Mouse (Mus musculus): ENCODE data around the gene Gm26602. TPM values are rescaled to one million over a fixed set of nuclear protein-coding genes. Genes with fewer than 3 reads are reported as not detected.

The Gm26602 gene
- total RNA-seq, 2 experiments from 2014 or later, result not detected

- DNase-seq, result peak; percentile 99
These were observed 49.4 kb downstream of the Gm26602 start, which contains the start of gene Wdr18 for GRCm38 (mm10) chr10:79959847-79960601. Gene Wdr18, plus strand, starts transcription at chr10:79960152.

Small RNAs within 50 kb of the gene (microRNA-seq; reads per million reads assigned to microRNA genes)
- 0 reads per million in 2 experiments for gene Mir6910

Other genes with a start within 250 kb of the Gm26602 start
- gene Madcam1, start 246.3 kb upstream of the Gm26602 start, total RNA-seq (2021), result under 1 TPM in 1 of 2 experiments, not detected in 1; 0.21 TPM
- gene Tpgs1, start 241.5 kb upstream of the Gm26602 start, total RNA-seq (2021), result 10 to 100 TPM; 15.5 to 18.0 TPM
- 100 to 1,000 TPM; 213 to 227 TPM for gene Cdc34, start 228.7 kb upstream of the Gm26602 start, total RNA-seq (2021)
- 1 to 10 TPM; 7.2 to 7.9 TPM for gene Gzmm, start 221.8 kb upstream of the Gm26602 start, total RNA-seq (2021)
- gene Bsg, start 206.4 kb upstream of the Gm26602 start, total RNA-seq (2021), result 1,000 to 10,000 TPM; 1,459 to 1,479 TPM
- 10 to 100 TPM; 14.8 to 15.1 TPM for gene Hcn2, start 194.2 kb upstream of the Gm26602 start, total RNA-seq (2021)
- gene Polrmt, start 164.3 kb upstream of the Gm26602 start, total RNA-seq (2021), result 10 to 100 TPM; 46.3 to 49.5 TPM
- not detected for gene Fgf22, start 155.8 kb upstream of the Gm26602 start, total RNA-seq (2021)
- gene Rnf126, start 143.9 kb upstream of the Gm26602 start, total RNA-seq (2021), result 10 to 100 TPM; 22.0 to 23.1 TPM
- gene Fstl3, start 133.6 kb upstream of the Gm26602 start, total RNA-seq (2021), result 1 to 10 TPM; 3.5 to 4.5 TPM
- gene Prss57, start 119.9 kb upstream of the Gm26602 start, total RNA-seq (2021), result not detected
- 10 to 100 TPM; 44.3 to 45.7 TPM for gene Palm, start 117.3 kb upstream of the Gm26602 start, total RNA-seq (2021)
- under 1 TPM; 0.42 to 0.67 TPM for gene Misp, start 89.9 kb upstream of the Gm26602 start, total RNA-seq (2021)
- 10 to 100 TPM; 35.8 to 39.9 TPM for gene Ptbp1, start 56.4 kb upstream of the Gm26602 start, total RNA-seq (2021)
- gene Prtn3, start 36.4 kb upstream of the Gm26602 start, total RNA-seq (2021), result not detected
- gene Plppr3, start 36.2 kb upstream of the Gm26602 start, total RNA-seq (2021), result under 1 TPM; 0.12 to 0.18 TPM
- gene Elane, start 24.6 kb upstream of the Gm26602 start, total RNA-seq (2021), result not detected
- 100 to 1,000 TPM in 1 of 2 experiments, 10 to 100 TPM in 1; 49.7 to 435 TPM for gene Cfd, start 20.0 kb upstream of the Gm26602 start, total RNA-seq (2021)
- 10 to 100 TPM; 50.4 to 56.7 TPM for gene Med16, start 1.9 kb upstream of the Gm26602 start, total RNA-seq (2021)
- under 1 TPM; 0.17 to 0.46 TPM for gene Kiss1r, start 6.1 kb downstream of the Gm26602 start, total RNA-seq (2021)
- 10 to 100 TPM; 75.3 to 78.2 TPM for gene R3hdm4, start 10.4 kb downstream of the Gm26602 start, total RNA-seq (2021)
- 1 to 10 TPM; 1.0 to 1.1 TPM for gene Arid3a, start 16.2 kb downstream of the Gm26602 start, total RNA-seq (2021)
- 10 to 100 TPM; 33.1 to 33.6 TPM for gene Wdr18, start 49.3 kb downstream of the Gm26602 start, total RNA-seq (2021)
- gene Grin3b, start 59.9 kb downstream of the Gm26602 start, total RNA-seq (2021), result under 1 TPM; 0.57 to 0.67 TPM
- 100 to 1,000 TPM; 120 TPM for gene Tmem259, start 73.5 kb downstream of the Gm26602 start, total RNA-seq (2021)
- gene Cnn2, start 77.7 kb downstream of the Gm26602 start, total RNA-seq (2021), result 10 to 100 TPM; 28.3 to 32.6 TPM
- 1 to 10 TPM; 6.5 to 7.6 TPM for gene Abca7, start 85.6 kb downstream of the Gm26602 start, total RNA-seq (2021)
- 1 to 10 TPM; 3.1 to 8.7 TPM for gene Arhgap45, start 105.8 kb downstream of the Gm26602 start, total RNA-seq (2021)
- 10 to 100 TPM; 92.9 to 97.6 TPM for gene Polr2e, start 128.9 kb downstream of the Gm26602 start, total RNA-seq (2021)
- 1,000 to 10,000 TPM in 1 of 2 experiments, 100 to 1,000 TPM in 1; 983 to 1,022 TPM for gene Gpx4, start 136.3 kb downstream of the Gm26602 start, total RNA-seq (2021)
- gene Sbno2, start 194.7 kb downstream of the Gm26602 start, total RNA-seq (2021), result 10 to 100 TPM in 1 of 2 experiments, 1 to 10 TPM in 1; 9.0 to 10.1 TPM
- 100 to 1,000 TPM; 127 to 149 TPM for gene Stk11, start 204.9 kb downstream of the Gm26602 start, total RNA-seq (2021)
- gene Atp5d, start 227.8 kb downstream of the Gm26602 start, total RNA-seq (2021), result 1,000 to 10,000 TPM; 1,096 to 1,108 TPM
- 1 to 10 TPM; 2.7 to 3.1 TPM for gene Cbarp, start 230.0 kb downstream of the Gm26602 start, total RNA-seq (2021)
- gene Midn, start 237.4 kb downstream of the Gm26602 start, total RNA-seq (2021), result 100 to 1,000 TPM; 117 to 125 TPM